Mouse (Mus musculus): ENCODE measurements around the gene Bod1l.

Gene Bod1l

DNA sequence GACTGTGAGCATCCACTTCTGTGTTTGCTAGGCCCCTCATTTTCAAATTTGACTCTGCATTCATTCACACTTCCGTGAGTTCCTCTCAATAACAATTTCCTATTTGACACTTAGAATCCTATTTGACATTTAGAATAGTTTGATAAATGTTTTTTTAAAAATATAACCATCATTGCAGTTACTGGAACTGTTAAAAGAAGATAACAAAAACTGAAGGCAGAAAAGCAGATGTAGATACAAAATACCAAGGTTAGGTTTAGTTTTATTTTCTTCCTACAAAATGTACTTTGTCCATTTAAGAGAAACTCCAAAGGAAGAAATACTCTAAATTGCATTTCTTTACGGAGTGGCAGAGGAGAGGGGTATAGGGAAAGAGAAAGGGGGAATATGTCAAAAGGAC lies 42.5 kb downstream of the Bod1l start:
- no peak for DNase-seq (ENCODE audit: low read depth, low spot score)

DNA sequence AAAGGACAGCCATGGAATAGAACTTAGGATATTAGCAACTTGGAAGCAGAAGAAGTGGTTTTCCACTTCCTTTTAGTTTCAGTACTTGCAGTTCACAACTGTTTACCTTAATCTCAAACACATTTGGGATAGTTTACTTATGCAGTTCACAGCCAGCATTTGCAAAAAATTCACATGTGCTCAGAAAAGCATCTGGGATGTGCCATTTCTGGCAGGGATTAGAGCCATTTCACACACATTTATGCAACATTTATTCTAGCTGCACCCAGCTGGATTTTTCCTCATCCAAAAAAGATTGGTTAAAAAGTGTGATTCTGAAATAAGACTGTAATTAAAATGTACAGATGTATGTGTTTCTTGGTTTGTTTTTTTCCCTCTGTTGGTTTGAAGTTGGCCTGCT lies 49.7 kb downstream of the Bod1l start:
- DNase-seq (ENCODE audit: low read depth, low spot score), result no peak

- DNase-seq (ENCODE audit: low read depth, low spot score), result no peak
These were observed 53.6 kb downstream of the Bod1l start for GRCm38 (mm10) chr5:41790517-41790916.

GRCm38 (mm10) chr5:41788877-41789276 lies 55.2 kb downstream of the Bod1l start:
- DNase-seq (ENCODE audit: low read depth, low spot score), result no peak

GRCm38 (mm10) chr5:41781890-41782289 lies 62.2 kb downstream of the Bod1l start:
- DNase-seq (ENCODE audit: low read depth, low spot score), result no peak

- no peak for DNase-seq (ENCODE audit: low read depth, low spot score)
These were observed 64.1 kb downstream of the Bod1l start for GRCm38 (mm10) chr5:41780026-41780425.

- DNase-seq (ENCODE audit: low read depth, low spot score), result no peak
These were observed 68.4 kb downstream of the Bod1l start for GRCm38 (mm10) chr5:41775728-41776127.

DNA sequence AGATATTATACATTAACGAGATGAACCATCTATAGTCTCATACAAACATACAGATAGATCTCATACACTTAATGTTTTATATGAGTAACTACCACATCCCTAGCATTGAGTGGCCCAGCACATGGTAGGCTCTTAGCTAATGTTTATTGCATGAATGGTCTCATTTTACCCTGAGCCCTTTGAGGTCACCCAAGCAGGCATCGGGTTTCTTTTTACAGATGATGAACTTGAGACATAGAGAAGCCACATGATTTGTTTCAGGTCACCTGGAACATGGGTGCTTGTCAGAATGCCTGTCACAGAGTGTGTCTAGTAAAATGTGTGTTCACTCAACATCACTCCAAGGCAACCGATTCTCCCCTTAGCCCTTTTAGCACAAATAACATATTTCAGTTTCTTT lies 68.8 kb downstream of the Bod1l start:
- DNase-seq (ENCODE audit: low read depth, low spot score), result no peak

DNA sequence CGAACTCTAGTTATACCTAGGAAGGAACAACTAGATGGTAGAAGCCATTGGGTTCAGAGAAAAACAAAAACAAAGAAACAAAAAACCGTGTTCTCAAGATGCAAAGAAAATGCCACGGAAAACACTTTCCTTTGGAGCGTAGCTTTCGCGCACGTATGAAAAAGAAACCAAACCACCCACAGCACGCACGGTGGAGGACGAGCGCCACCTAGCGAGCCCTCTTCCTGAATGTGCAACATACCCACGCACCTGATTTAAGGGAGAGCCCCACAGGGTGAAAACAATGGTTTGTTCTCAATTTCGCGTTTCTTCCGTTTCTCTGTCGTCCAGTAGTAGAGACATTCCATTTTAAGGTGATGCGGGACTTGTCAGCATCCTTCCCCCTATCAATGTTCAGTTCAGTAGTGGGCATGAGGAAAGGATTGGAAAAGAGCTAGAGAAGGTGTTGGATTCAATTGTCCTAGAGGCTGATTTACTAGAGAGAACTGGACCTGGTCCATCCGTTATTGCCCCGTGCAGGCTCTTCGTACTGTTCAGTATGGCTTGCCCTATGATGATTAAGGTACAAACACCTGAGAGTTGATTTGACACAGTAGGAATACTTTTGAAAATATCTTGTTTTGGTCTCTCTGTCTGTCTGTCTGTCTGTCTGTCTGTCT lies 75.6 kb downstream of the Bod1l start:
- peak; percentile 91 for DNase-seq (ENCODE audit: low read depth, low spot score)

GRCm38 (mm10) chr5:41767296-41768200 lies 76.6 kb downstream of the Bod1l start:
- peak; percentile 19 for DNase-seq (ENCODE audit: low read depth, low spot score)

- DNase-seq (ENCODE audit: low read depth, low spot score), result no peak
These were observed 77.6 kb downstream of the Bod1l start for GRCm38 (mm10) chr5:41766406-41767010.

- DNase-seq (ENCODE audit: low read depth, low spot score), result no peak
These were observed 78.3 kb downstream of the Bod1l start for GRCm38 (mm10) chr5:41765626-41766405.

DNA sequence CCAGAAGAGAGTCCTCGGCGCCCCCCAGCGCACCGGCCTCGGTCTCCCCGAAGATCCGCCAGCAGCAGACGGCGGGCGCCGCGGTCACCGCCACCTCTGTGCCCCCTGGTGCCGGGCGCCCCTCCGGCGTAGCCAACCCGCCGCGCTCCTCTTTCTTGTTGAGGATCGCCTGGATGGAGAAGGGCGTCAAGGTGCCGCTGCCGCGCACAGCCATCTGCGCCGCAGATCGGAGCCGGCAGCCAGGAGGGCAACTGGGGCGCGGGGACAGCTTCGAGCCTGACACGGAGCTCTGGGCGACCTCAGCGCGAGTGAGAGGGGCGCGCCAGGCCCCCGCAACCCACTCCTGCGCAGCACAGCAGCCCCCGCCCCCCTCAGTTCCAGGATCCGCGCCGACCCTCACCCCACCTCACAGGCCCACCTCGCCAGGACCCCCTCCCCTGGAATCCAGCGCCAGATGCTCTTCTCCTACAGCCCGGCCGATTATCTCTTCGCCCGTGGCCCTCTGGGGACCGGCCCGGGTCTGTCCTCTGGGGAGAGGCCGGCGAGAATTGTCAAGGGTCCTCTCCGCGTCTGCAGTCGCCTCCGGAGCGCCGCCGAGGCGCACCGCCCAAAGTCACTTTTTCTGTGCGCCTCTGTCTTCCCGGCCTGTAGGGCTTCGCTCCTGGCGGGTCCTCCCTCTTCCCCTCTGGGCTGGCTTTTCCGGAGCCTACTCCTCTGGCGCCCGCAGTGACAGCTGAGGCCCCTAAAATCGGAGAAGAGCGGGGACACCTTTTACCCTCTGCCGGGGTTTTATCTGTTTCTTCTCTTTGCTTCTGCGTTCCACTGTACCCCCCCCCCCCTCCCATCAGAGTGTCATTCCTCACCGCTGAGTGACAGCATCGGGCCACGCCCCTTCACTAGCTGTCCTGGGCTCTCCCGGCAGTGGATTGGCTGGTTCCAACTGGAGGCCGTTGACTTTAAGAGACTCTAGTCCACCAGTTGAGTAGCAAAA lies 80.1 kb downstream of the Bod1l start, which contains the start of gene Nkx3-2:
Gene Nkx3-2, minus strand, starts transcription at position 771 of the 991 bp plus-strand sequence.
- no peak for DNase-seq (ENCODE audit: low read depth, low spot score)

DNA sequence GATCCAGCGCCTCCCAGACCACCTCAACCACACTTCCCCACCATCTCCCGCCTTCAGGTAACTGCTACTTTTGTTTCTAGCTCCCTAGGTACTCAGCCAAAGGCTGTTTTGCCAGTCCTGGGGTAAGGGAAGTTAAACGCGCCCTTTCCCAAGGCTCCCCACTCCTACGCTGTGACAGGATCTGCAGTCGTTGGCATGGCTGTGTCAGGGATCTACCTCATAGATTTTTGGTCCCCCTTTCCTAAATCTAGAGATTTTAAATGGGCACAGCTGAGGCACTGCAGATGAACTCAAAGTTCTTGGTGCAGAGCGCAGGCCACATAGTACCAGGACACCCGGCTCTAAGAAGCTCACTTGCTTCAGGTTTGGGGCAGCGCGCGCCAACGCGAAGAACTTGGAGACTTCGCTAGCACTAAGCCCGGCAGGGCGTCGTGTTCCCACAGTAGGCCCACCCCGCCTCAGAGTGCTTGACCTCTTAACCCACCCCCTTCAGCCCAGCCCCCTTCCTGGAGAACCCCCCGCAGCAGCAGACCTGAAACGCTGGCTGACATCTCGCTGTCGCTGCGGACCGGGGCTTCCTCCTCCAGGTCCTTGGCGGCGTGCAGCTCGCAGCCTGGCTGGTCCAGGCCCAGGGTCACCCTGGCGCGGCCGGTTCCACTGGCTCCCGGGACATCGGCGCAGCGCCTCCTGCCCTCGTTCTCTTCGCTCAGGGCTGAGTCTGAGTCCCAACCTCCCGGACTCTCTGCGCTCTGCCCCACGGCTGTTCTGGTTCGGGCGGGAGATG lies 81.0 kb downstream of the Bod1l start:
- DNase-seq (ENCODE audit: low read depth, low spot score), result no peak

- DNase-seq (ENCODE audit: low read depth, low spot score), result no peak
These were observed 81.8 kb downstream of the Bod1l start for GRCm38 (mm10) chr5:41762141-41762946.

- no peak for DNase-seq (ENCODE audit: low read depth, low spot score)
These were observed 82.5 kb downstream of the Bod1l start for GRCm38 (mm10) chr5:41761509-41762140.

- DNase-seq (ENCODE audit: low read depth, low spot score), result no peak
These were observed 83.1 kb downstream of the Bod1l start for GRCm38 (mm10) chr5:41760831-41761508.

DNA sequence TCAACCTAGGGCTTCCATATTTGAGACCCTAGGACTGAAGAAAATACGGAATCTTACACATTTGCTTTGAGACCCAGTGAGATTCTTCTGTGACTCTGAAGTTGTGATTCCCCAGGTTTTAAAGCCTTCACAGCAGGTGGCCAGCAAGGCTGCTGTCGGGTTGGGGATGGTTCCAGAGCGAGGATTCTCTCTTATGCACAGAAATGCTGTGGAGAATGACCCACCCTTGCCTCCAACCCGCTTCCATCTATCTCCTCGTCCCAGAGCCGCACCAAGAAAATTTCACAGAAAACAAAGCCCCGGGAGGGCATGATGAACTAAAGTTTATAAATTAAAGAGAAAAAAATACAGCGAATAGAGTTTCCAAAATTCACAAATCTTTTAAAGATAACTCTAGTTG lies 84.0 kb downstream of the Bod1l start:
- no peak for DNase-seq (ENCODE audit: low read depth, low spot score)
